Mouse (Mus musculus) frontal cortex, postnatal 36 days (tissue): ENCODE data around the gene Slc28a3.
A peak's percentile ranks its signal among the peaks of the same experiment; 100 is the strongest.

Experiments
- DNase-seq, 2 experiments: peaks; one replicate each; pipeline ENCODE4 v3.0.0; 2022; ENCODE audit warnings: low spot score in 2 of 2

Slc28a3 gene

DNA sequence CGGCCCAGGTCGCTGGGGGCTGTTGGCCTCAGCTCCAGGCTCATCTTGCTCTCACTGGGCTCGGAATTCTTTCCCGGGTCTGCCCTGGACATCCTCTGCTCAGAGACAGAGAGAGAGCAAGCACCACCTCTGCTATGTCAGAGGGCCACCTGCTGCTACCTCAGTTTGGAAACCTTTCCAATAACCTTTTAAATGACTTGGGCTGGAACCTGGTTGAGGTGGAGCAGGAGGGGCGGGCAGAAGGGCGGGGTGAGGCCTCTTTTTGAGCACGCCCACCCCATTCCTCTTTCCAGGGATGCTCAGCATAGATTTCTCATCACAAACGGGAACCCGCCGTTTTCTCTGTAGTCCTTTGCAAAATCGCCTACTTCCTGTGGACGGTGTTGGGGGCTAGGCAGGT lies at the start of gene Slc28a3:
Slc28a3 (minus strand) TSS at position 162 of the 400 bp plus-strand sequence.
- no peak for DNase-seq

DNA sequence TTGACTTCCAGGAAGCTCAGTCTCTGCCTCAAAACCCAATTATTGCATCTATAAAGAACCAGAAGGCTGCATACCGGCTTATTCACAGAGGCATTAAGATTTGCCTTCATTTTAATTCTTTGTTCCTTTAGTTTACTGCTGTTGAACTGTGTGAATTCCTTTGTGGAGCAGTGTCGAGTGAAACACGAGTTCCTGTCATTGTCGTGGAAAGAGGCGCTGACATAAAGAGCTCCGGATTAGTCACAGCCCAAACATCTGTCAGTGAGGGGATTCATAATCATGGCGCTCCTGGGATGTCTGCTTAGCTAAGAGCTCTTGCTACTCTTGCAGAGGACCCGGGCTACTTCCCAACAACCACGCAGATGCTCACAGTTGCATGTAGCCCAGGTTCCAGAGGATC lies 47.3 kb upstream of the Slc28a3 start:
- no peak for DNase-seq

DNA sequence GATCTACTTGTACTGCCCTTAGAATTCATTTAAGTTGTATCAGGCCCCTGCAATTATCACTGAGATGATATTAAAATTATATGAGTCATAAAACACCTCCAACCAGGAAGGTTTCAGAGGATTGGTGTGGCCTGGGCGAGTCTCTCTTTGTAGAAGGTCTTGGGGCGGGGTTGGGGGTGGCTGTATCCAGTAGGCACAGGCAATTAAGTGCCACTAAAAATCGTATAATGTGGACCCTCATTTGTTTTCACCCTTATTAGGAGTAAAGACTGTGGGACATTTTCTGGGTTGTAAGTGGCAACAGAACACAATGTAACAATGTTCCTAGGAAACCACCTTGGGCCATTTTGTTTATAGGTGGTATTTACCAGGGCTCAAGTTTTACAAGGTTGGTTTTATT lies 46.2 kb upstream of the Slc28a3 start:
- DNase-seq: no peak

DNA sequence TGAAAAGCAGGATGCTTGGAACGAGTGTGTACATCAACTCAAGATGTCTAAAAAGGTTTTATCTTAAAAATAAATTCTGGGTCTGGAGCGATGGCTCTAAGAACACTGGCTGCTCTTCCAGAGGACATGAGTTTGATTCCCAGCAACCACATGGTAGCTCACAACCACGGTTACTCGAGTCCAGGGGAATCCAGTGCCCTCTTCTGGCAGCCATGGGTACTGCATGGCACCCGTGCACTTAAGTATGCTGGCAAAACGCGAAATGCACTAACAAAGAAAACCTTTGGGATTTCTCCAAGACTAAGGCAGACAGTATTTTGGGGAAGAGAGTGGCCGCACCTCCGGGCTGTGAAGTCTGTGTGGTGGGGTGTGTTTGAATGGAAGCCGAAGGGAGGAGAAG lies 44.9 kb upstream of the Slc28a3 start:
- no peak for DNase-seq

DNA sequence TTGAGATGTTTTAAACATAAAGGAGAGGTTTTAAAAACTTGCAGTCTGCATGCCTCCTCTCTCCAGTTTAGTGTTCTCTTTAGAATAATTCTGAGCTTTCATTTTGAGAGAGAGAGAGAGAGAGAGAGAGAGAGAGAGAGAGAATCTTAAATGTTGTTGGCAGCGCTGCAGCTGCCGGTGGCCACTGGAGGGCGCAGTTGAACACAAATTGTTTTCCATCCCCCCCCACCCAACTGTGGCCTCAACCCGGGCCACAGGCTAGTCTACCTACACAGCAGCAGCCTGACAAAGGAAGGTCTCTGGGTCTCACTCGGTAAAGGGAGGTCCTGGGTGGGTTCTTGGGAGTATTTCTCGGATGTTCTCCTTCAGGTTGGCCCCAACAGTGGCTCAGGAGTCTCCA lies 29.7 kb upstream of the Slc28a3 start:
- peak; percentile 61 to 62 for DNase-seq

DNA sequence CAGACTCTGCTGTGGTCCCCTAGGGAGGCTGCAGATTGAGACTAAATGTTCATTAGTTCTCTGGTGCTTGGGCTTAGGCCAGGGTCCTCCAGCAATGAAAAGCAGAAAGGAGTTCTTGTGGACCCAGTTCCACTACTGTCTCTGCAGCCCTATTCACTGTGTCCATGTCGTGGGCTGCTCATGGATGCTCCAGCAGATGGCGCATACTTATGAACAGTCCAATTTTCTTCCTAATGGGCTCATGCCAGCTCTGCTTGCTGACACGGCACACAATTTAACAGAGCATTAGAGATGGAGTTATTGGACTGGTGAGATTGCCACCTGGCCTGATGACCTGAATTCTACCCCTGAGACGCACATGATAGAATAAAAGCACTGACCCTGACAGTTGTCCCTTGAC lies 28.3 kb upstream of the Slc28a3 start:
- DNase-seq: peak; percentile 63 to 83

DNA sequence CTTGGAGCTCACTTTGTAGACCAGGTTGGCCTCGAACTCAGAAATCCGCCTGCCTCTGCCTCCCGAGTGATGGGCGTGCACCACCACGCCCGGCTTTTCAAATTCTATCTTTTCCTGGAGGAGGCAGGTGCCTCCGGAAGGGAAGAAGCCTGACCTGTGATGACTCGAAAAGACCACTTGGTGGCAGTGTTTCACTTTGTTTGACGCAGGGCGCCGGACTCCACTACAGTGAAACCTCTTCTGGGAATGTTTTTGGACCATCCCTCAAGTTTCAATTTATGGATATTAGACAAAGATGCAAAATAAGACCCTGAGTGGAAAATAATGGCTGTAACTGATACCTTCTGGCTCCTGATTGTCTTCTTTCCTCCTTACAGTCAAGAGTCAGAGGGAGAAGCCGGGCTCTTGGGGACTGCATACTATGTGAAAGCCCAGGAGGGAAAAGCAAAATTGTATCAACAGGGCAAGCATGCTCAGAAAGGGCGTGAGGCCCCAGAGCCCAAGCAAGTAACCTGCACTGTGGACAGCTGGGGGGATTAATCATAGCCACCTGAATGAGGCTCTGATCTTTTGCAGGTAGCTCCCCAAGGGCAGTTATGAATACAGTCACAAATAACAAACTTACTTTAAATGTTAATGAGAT lies 26.8 kb upstream of the Slc28a3 start:
- peak; percentile 58 to 81 for DNase-seq

DNA sequence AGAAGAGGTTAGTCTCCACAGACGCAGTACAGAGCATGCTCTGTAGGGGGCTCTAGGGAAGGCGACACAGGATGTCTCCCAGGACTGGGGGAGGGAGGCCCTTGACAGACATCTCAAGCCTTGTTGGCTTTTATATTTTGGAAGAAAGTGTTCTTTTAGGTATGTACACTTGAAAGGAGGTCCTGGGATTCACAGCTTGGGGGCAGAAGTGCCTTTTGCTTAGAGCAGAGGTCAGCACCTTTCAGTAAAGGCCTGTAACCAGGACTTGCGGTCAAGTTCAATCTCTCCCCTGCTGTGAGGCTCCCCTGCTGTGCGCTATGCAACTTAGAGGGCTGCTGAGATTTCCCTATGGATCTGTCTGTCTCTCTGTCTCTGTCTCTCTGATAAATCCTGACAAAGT lies 23.2 kb upstream of the Slc28a3 start:
- no peak for DNase-seq

DNA sequence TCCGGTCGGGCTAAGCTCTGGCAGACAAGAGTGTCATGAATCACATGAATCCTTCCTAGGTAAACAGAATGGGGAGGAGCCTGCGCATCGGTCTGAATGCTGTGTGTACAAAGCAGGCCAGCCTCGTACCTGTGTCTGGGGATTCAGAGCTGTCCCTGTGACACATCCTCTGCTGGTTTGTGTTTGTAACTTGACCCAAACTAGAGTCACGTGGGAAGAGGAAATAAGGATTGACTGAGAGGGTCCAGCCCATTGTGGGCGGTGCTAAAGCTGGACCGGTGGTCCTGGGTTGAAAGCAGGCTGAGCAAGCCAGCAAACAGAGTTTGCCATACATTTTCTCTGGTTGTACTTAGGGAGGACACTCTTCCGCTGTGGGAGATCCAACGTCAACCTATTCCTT lies 20.1 kb upstream of the Slc28a3 start:
- no peak for DNase-seq

DNA sequence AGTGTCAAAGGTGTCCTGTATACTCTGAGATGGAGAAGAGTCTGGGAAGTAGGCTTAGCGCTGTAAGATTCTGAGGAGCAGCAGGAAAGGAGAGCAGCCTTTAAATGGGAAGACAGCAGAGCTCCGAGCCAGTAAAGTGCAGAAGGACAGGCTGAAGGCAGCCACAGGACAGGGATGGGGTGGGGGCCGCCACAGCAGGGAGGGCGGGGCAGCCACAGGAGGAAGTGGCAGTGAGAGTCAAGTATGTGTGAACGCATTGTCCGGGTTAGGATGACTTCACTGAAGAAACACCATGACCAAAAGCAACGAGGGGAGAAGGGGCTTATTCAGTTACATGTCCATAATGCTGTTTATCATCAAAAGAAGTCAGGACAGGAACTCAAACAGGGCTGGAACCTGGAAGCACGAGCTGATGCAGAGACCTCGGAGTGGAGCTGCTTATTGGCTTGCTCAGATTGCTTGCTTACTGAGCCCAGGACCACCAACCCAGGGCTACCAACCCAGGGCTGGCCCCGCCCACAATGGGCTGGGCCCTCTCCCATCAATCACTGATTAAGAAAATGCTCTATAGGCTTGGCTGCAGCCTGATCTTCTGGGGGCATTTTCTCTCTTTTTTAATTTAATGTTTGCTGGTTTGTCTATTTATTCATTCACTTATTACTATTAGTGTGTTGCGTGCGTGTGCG lies 18.8 kb upstream of the Slc28a3 start:
- no peak for DNase-seq

DNA sequence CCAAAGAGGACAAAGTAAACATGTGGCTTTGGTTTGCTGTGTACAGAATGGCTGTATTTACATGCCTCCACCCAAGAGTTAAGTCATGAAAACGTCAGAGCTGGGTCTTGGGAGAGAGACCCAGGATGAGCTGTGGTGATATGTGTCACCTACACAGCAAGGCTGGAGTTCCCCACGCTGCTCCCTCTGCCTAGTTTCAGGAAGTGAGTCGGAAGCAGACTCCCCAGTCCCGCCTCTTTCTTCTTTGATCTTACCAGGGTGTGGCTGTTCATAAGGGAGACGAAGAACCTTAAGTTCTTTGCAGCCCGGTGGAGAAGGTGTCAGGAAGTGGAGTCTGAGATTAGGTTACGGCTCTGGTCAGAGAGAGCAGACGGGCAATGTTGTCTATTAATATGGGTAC lies 12.0 kb upstream of the Slc28a3 start:
- no peak for DNase-seq

DNA sequence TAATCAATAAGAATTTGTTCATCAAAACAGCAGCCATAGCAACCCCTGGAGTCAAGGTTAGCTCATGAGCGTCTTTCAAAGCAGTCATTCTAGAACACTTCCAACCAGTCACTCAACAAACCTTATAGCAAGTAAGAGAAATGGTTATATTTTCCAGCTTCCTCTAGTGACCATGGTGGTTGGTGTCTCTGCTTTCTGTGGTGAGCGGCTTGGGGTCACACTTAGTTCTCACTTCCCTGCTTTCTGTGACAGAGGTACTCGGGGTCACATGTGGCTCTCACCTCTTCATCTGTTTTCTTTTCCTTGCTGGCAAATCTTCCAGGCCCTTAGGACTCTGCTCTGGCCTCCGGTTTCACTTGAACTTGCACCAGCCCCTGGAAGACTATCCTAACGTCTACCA lies 8.6 kb upstream of the Slc28a3 start:
- DNase-seq: no peak

DNA sequence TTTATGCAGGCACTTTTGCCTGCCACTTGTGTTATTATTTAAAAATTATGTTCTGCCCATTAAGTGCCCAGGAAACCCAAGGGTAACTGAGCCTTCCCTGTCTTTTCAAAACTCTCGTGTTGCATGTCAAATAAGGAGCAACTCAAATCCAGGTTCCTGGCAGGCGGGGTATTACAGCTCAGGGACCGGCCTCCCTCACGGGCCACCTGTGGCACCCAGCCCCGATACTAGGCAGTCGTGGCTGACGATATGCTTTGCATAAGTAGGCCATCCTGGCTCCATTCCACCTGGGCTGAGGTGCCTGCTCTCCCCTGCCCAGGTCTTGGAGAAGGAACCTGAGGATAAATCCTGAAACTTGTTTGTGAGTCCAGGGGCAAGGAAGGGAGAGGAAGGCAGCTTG lies 618 bp downstream of the Slc28a3 start:
- DNase-seq: no peak

DNA sequence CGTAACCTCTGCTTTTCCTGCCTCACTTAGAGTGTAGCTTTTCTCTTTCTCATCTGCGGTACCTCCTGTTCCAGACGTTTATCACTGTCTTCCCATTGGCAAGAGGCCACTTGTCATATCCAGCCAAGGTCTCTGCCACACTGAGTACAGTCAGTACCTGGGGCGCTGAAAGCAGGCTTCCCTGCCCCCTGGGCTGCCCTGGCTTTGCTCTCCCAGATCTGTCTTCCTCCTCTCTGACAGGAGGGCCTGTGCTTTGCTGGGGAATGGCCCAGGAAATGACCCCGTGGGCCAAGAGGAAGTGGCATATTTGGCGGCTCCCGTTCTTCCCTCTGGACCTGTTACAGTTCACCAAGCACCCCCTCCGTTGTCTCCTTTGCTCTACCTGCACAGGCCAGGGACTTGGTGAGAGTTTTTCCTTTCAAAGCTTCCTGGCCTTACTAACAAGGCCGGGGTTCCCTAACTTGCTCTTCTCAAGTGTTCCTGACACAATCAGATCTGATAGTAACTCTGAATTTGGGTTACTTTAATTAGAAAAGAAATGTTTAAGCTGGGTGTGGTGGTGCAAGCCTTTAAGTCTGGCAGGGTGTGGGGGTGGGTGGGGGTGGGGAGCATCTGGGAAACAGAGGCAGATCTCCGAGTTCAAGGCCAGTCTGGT lies 9.3 kb downstream of the Slc28a3 start:
- DNase-seq: no peak

DNA sequence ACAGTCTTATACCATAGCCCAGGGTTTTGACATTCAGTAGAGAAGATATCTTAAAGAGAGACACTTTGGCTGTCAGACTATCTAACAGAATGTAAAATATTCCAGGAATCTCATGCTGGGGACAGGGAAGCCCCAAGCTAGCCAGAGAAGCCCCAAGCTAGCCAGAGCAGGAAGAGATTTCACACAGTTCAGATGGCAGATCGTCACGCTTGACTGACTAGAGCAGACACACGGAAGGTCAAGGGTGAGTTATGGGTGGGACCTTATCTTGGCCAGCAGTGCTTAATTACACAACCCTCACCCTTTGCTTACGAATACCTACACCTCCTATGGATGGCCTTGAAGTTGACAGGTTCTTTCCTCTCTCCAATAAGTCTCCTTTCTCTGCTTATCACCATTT lies 12.1 kb downstream of the Slc28a3 start:
- DNase-seq: no peak

DNA sequence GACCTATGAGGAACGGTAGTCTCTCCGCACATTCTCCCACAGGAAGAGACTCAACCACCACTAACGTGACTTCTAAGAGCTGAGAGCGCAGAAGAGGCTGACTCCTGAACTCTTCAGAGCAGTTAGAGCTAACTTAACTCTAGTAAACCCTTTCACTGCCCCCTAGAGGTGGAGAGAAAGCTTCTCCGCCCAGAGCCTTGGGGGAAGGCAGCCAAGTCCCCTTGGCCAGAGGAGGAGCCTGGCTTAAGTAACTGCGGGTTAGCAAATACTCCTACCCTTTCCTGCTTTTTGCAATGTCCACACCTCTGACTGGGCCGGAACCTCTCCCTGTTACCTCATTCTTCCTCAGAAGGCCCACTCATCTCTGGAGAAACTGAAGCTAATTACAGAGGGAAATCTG lies 17.5 kb downstream of the Slc28a3 start:
- DNase-seq: peak; percentile 24

DNA sequence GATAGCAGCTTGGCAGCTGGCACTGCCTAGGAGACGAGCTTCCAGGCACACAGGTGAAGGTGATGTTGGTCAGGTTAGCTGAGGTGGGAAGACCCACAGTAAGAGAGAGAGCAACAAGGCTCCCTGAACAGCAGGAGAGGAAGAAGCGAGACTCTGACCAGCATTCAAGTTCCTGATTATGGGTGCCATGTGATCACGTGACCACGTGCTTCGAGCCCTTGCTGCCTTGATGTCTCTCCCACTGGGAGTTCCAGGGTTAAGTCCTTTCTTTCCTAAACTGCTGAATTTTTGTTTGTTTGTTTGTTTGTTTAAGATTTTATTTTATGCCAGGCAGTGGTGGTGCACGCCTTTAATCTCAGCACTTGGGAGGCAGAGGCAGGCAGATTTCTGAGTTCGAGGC lies 18.8 kb downstream of the Slc28a3 start:
- no peak for DNase-seq

DNA sequence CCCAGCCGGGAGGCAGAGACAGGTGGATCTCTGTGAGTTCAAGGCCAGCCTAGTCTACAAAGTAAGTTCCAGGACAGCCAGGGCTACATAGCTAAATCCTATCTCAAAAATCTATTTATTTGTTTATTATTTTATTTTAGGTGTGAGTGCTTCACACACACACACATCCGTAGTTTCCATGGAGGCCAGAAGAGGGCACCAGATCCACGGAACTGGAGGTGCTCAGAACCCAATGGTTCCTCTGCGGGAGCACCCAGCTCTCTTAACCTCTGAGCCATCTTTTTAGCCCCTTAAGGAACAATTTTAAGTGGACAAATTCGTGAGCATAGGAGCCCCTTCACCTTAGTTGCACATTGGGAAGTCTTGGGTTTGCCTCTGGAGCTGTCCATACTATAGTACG lies 20.0 kb downstream of the Slc28a3 start:
- peak; percentile 18 to 30 for DNase-seq

DNA sequence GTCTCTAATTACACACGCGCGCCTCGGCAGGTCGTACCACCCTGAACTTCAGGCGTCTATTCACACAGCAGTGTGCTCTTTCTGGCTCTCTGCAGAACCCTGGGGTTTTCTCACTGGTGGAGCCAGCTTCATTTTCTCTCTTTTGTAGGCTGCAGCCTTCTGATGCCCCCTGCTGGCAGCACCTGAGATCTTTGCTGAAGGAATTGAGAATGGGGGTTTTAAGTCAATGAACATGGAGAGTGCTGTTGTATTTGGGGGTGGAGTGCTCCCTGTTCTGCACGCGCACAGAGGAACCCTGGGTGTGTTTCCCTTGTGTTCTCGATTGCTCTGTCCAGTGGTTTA lies 21.2 kb downstream of the Slc28a3 start:
- peak; percentile 83 to 86 for DNase-seq

DNA sequence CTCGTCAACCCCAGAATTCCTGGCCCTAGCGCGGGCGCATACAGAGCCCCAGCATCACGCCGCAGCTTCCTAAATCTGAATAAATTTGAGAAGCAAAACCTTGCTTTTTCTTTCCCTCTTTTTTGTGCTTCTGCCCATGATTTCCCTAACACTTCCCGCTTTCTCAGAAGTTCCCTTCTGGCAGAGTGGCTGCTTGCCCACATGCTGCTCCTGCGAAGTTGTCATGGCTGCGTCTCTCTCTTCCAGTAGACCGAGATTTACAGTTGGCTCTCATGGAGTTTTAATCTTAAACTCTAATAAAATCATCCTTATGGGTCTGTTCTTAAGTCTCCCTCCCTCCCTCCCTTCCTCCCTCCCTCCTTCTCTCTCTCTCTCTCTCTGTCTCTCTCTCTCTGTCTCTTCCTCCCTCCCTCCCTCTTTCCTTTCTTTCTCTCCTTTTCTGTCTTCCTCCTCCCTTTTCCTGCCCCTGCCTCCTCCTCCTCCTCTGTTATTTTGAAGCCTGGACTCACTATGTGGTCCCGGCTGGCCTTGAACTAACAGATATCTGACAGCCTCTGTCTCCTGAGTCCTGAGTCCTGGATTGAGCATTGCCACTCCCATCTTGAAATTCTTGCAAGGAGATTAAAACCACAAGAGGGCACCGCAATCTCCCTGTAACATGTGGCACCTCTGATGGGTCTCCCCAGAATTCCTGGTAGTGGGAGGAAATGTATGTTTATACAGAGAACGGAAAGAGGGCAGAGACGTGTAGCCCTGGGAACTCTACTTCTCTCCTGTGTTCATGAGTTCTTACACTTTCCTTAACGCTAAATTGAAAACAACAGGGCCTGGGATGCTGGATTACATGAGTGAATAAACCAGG lies 21.8 kb downstream of the Slc28a3 start:
- peak; percentile 11 to 58 for DNase-seq

DNA sequence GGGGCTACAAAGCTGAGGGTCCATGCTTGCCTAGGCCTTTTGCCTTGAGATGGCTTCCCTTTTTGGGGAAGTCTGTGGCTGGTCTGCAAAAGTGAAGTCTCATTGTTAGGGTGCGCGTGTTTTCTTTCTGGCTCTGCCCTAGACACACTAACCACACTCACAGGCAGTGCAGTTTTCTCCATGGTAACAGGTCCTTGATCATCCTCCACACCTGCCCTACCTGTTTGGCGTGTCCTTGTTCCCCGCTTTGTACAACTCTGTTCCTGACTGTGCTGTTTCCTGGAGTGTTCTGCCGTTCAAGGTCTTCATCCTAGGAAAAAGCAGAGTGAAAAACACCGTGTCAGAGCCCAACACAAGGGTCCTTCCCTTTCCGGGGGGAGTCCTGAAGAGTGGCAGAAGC lies 22.7 kb downstream of the Slc28a3 start:
- DNase-seq: no peak

DNA sequence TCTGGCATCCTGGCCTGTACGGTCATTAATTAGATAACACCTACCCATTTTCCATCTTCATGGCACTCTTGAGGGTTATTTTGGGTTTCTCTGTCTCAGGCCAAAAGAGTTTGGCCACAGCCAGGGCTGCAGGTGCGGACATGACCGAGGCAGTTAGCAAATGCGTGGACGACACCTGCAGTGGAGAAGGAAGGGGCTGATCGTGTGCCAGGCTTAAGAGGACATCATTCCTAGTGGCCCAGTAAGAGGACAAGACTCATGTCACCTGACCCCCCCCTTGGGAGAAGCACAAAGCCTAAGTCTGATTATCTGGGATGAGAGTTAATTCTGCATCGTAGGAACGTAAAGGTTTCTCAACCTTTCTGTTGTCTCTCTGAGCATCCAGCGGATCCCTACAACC lies 44.5 kb downstream of the Slc28a3 start:
- DNase-seq: no peak
